Mouse (Mus musculus): ENCODE data around the gene Arhgef39.

The Arhgef39 gene

DNA sequence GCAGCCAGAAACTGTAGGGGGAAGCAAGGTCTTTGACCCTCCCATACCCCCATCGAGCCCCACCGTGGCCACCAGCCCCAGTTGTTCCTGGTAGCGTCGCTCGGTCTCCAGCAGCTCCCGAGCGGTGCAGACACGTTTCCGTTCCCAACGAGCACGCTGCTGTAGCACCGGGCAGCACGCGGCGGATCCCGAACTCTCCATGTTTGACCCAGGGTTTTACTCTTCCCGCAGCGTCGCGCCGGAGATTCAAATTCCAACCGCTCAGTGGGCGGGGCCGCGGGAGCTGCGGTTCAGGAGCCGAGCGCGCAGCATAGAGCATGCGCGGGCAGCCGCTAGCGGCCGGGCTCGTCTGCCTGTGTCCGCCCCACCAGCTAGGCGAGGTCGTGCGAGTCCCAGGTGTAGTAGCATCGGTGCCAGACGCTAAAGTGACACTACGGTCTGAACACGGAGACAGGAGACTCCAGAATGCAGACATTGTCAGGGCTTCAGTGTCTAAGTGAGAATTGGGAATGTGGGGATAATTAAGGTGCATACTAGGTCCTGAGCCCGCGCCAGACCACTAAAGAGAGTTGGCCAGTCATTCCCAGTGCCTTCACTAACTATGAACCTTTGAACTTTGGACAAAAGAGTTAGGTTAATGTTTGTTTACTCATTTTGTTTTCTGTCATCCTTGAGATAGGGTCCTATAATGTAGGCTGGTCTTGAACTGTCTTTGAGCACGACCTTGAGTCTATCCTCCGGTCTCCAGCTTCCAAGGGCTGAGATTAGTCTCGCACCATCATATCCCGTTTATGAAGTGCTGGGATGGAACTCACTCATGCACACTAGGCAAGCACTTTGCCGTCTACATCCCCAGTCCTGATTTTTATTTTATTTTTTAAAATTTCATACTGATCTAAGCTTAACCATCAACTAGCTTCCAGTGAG, at the start of gene Arhgef39:
Gene Arhgef39 (minus strand): TSS at position 289 of the 927 bp plus-strand sequence.
- TF ChIP-seq POU5F1 (IDR thresholded peaks at IDR 0.05; ENCODE audit: borderline replicate concordance, low read length): no peak
- TF ChIP-seq NANOG (IDR thresholded peaks at IDR 0.05; ENCODE audit: borderline replicate concordance, low read length): no peak
- no peak for TF ChIP-seq CTCF (conservative IDR thresholded peaks at IDR 0.05; ENCODE audit: low read length)

GRCm38 (mm10) chr4:43549055-43549454, 49.6 kb upstream of the Arhgef39 start:
- Histone ChIP-seq H3K4me3 (replicated peaks; ENCODE audit: low read length) (no peak overlapping the region), H3K9me3 (ENCODE audit: low read length) (peaks cover 27% of the 10 kb centered on the region), H3K36me3 (ENCODE audit: insufficient read depth, low read length) (peaks cover 100% of the 10 kb centered on the region), H3K27me3 (ENCODE audit: insufficient read depth, low read length) (no peaks in the 10 kb centered on the region), H3K4me1 (replicated peaks; ENCODE audit: low read depth, low read length) (peaks cover 6% of the 10 kb centered on the region; the same call in 1 of the 2 replicates)
- TF ChIP-seq CTCF (conservative IDR thresholded peaks at IDR 0.05; ENCODE audit: low read length) (no peak), NANOG (IDR thresholded peaks at IDR 0.05; ENCODE audit: borderline replicate concordance, low read length) (no peak), POU5F1 (IDR thresholded peaks at IDR 0.05; ENCODE audit: borderline replicate concordance, low read length) (no peak)

More for the DNA sequence above, at the start of gene Arhgef39:
- Histone ChIP-seq H3K27me3 (ENCODE audit: insufficient read depth, low read length) (peaks cover 37% of the 10 kb centered on the region), H3K4me3 (replicated peaks; ENCODE audit: low read length) (peak within 1 kb of the TSS; percentile 88), H3K36me3 (ENCODE audit: insufficient read depth, low read length) (peaks cover 39% of the 10 kb centered on the region), H3K9me3 (ENCODE audit: low read length) (no peaks in the 10 kb centered on the region), H3K4me1 (replicated peaks; ENCODE audit: low read depth, low read length) (peaks cover 52% of the 10 kb centered on the region)

GRCm38 (mm10) chr4:43547160-43547559, 47.7 kb upstream of the Arhgef39 start:
- Histone ChIP-seq H3K9me3 (ENCODE audit: low read length) (peaks cover 46% of the 10 kb centered on the region), H3K36me3 (ENCODE audit: insufficient read depth, low read length) (peaks cover 100% of the 10 kb centered on the region), H3K4me1 (replicated peaks; ENCODE audit: low read depth, low read length) (peaks cover 6% of the 10 kb centered on the region; the same call in 1 of the 2 replicates), H3K27me3 (ENCODE audit: insufficient read depth, low read length) (no peaks in the 10 kb centered on the region), H3K4me3 (replicated peaks; ENCODE audit: low read length) (no peak overlapping the region)
- TF ChIP-seq CTCF (conservative IDR thresholded peaks at IDR 0.05; ENCODE audit: low read length) (no peak), POU5F1 (IDR thresholded peaks at IDR 0.05; ENCODE audit: borderline replicate concordance, low read length) (no peak), NANOG (IDR thresholded peaks at IDR 0.05; ENCODE audit: borderline replicate concordance, low read length) (no peak)

DNA sequence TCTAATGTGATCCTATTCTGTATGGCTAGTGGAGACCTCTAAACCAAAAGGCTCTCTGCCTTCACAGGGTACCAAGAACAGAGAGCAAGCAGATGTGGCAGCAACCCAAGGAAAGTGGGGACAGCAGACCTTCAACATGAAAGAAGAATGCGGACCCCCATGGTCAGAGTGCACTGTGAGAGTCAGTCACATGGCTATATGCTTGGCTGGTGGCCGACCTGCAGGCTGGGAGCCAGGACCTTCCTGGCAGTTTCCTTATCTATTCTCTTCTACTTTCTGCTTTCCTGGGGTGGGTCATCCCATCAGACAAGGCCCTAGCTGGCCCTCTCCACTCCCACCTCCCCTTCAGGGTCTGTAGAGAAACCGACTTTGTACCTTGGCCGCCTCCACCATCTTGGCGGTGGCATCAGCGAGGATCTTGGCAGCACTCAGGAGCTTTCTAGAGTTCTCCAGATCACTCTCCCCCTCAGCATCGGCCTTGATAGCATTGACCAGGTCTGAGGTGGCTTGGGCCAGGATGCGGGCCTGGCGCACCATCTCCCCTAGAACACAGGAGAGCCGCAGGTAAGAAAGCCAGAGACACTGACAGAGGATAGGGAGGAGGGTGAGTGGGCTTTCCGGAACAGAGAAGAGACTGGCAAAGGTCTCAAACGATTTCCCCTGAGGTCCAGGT, 47.0 kb upstream of the Arhgef39 start:
- Histone ChIP-seq H3K4me3 (replicated peaks; ENCODE audit: low read length) (no peak overlapping the region), H3K4me1 (replicated peaks; ENCODE audit: low read depth, low read length) (peaks cover 6% of the 10 kb centered on the region; the same call in 1 of the 2 replicates), H3K36me3 (ENCODE audit: insufficient read depth, low read length) (peaks cover 100% of the 10 kb centered on the region), H3K9me3 (ENCODE audit: low read length) (peaks cover 52% of the 10 kb centered on the region), H3K27me3 (ENCODE audit: insufficient read depth, low read length) (no peaks in the 10 kb centered on the region)
- TF ChIP-seq CTCF (conservative IDR thresholded peaks at IDR 0.05; ENCODE audit: low read length) (no peak), NANOG (IDR thresholded peaks at IDR 0.05; ENCODE audit: borderline replicate concordance, low read length) (no peak)

- Histone ChIP-seq H3K27me3 (ENCODE audit: insufficient read depth, low read length) (no peaks in the 10 kb centered on the region), H3K36me3 (ENCODE audit: insufficient read depth, low read length) (peaks cover 97% of the 10 kb centered on the region), H3K9me3 (ENCODE audit: low read length) (peaks cover 87% of the 10 kb centered on the region), H3K4me1 (replicated peaks; ENCODE audit: low read depth, low read length) (no peaks in the 10 kb centered on the region), H3K4me3 (replicated peaks; ENCODE audit: low read length) (peak overlapping the region; percentile 32; the same call in 1 of the 2 replicates)
- TF ChIP-seq POU5F1 (IDR thresholded peaks at IDR 0.05; ENCODE audit: borderline replicate concordance, low read length): no peak
- TF ChIP-seq CTCF (conservative IDR thresholded peaks at IDR 0.05; ENCODE audit: low read length): no peak
- TF ChIP-seq NANOG (IDR thresholded peaks at IDR 0.05; ENCODE audit: borderline replicate concordance, low read length): no peak
These were observed 42.5 kb upstream of the Arhgef39 start for GRCm38 (mm10) chr4:43542044-43542443.

GRCm38 (mm10) chr4:43536031-43536430, 36.5 kb upstream of the Arhgef39 start:
- Histone ChIP-seq H3K9me3 (ENCODE audit: low read length) (peaks cover 30% of the 10 kb centered on the region), H3K4me3 (replicated peaks; ENCODE audit: low read length) (no peak overlapping the region), H3K4me1 (replicated peaks; ENCODE audit: low read depth, low read length) (peaks cover 36% of the 10 kb centered on the region), H3K36me3 (ENCODE audit: insufficient read depth, low read length) (peaks cover 98% of the 10 kb centered on the region), H3K27me3 (ENCODE audit: insufficient read depth, low read length) (no peaks in the 10 kb centered on the region)
- no peak for TF ChIP-seq NANOG (IDR thresholded peaks at IDR 0.05; ENCODE audit: borderline replicate concordance, low read length)
- TF ChIP-seq POU5F1 (IDR thresholded peaks at IDR 0.05; ENCODE audit: borderline replicate concordance, low read length): no peak
- no peak for TF ChIP-seq CTCF (conservative IDR thresholded peaks at IDR 0.05; ENCODE audit: low read length)

- H3K4me3 ChIP-seq (replicated peaks; ENCODE audit: low read length): no peak overlapping the region
- peaks cover 36% of the 10 kb centered on the region for H3K4me1 ChIP-seq (replicated peaks; ENCODE audit: low read depth, low read length)
- peaks cover 26% of the 10 kb centered on the region for H3K9me3 ChIP-seq (ENCODE audit: low read length)
- peaks cover 98% of the 10 kb centered on the region for H3K36me3 ChIP-seq (ENCODE audit: insufficient read depth, low read length)
- no peaks in the 10 kb centered on the region for H3K27me3 ChIP-seq (ENCODE audit: insufficient read depth, low read length)
- no peak for TF ChIP-seq CTCF (conservative IDR thresholded peaks at IDR 0.05; ENCODE audit: low read length)
- TF ChIP-seq POU5F1 (IDR thresholded peaks at IDR 0.05; ENCODE audit: borderline replicate concordance, low read length): no peak
- no peak for TF ChIP-seq NANOG (IDR thresholded peaks at IDR 0.05; ENCODE audit: borderline replicate concordance, low read length)
These were observed 36.1 kb upstream of the Arhgef39 start for GRCm38 (mm10) chr4:43535628-43536027.

GRCm38 (mm10) chr4:43533270-43533669, 33.8 kb upstream of the Arhgef39 start:
- Histone ChIP-seq H3K9me3 (ENCODE audit: low read length) (peaks cover 2% of the 10 kb centered on the region; the same call in 1 of the 2 replicates), H3K27me3 (ENCODE audit: insufficient read depth, low read length) (no peaks in the 10 kb centered on the region), H3K4me3 (replicated peaks; ENCODE audit: low read length) (peak overlapping the region; percentile 57; the same call in 1 of the 2 replicates), H3K4me1 (replicated peaks; ENCODE audit: low read depth, low read length) (peaks cover 36% of the 10 kb centered on the region), H3K36me3 (ENCODE audit: insufficient read depth, low read length) (peaks cover 74% of the 10 kb centered on the region)
- no peak for TF ChIP-seq CTCF (conservative IDR thresholded peaks at IDR 0.05; ENCODE audit: low read length)
- TF ChIP-seq POU5F1 (IDR thresholded peaks at IDR 0.05; ENCODE audit: borderline replicate concordance, low read length): no peak
- TF ChIP-seq NANOG (IDR thresholded peaks at IDR 0.05; ENCODE audit: borderline replicate concordance, low read length): no peak
